In the genomic region with DNA sequence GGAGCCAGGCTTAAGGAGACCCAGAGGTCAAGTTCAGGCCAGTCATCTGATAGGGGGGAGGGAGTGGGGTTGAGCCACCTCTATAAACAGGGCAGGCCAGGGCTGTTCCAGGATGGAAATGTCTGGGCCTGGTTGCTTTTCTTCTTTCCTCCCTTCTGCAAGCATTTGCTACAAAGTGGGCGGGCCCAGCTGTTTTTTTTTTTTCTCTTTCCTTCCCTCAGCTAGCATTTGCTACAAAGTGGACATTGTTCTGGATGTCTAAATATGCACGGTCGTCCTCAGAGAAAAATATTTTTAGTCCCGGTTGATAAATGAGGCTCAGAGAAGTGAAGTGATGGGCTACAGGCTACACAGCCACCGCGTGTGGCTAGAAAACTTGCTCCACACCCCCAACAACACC, we compare ENCODE assay signal across 14 mouse cellular contexts. TPM values are rescaled to one million over a fixed set of nuclear protein-coding genes. Genes with fewer than 3 reads are reported as not detected.
DNase-seq lines count a peak whose midpoint lies in the region; ATAC-seq and TF ChIP-seq lines count a peak whose summit lies in the region.
"Had no signal": no experiment of that assay in that cellular context is flagged by ENCODE, and none has a peak within 500 bp of the region (broad histone marks: within the 10 kb centered on the region; RNA-seq: fewer than 3 reads in every experiment).

No protein-coding gene starts in this region.

- H3K4me1 ChIP-seq in heart, embryonic 15.5 days (replicated peaks), result peaks cover 47% of the 10 kb centered on the region
- H3K4me1 ChIP-seq in lung, embryonic 14.5 days (ENCODE audit: insufficient read depth), result peaks cover 9% of the 10 kb centered on the region
- H3K4me1 ChIP-seq in limb, embryonic 12.5 days (replicated peaks), result peaks cover 39% of the 10 kb centered on the region
- H3K4me1 ChIP-seq in forebrain, embryonic 12.5 days, result peaks cover 13% of the 10 kb centered on the region

- DNase-seq in heart, adult 11 months, result no peak
- peak; percentile 25 for DNase-seq in lung, embryonic 14.5 days
- DNase-seq in lung, postnatal 25 days (ENCODE audit: low spot score), result no peak
- peak; percentile 69 for DNase-seq in brain, adult 2 months (ENCODE audit: low read depth, low spot score)
- DNase-seq in left cerebral cortex, postnatal 4 days, result no peak
- DNase-seq: cerebellum, adult 9-11 months; liver, embryonic 13.5 days; lung, postnatal 14 days; thymus, adult 2 months had no signal

- no peaks in the 10 kb centered on the region for H3K27me3 ChIP-seq in heart, embryonic 15.5 days
- no peaks in the 10 kb centered on the region for H3K27me3 ChIP-seq in lung, embryonic 14.5 days (ENCODE audit: insufficient read depth, low read length)
- H3K27me3 ChIP-seq in limb, embryonic 12.5 days, result no peaks in the 10 kb centered on the region
- peaks cover 12% of the 10 kb centered on the region; the same call in 1 of the 2 replicates for H3K27me3 ChIP-seq in forebrain, embryonic 12.5 days

- H3K36me3 ChIP-seq in heart, embryonic 15.5 days, result peaks cover 3% of the 10 kb centered on the region; the same call in 1 of the 2 replicates
- H3K36me3 ChIP-seq in lung, embryonic 14.5 days (ENCODE audit: insufficient read depth), result peaks cover 12% of the 10 kb centered on the region; the same call in 1 of the 2 replicates
- no peaks in the 10 kb centered on the region; the same call in 1 of the 2 replicates for H3K36me3 ChIP-seq in limb, embryonic 12.5 days
- no peaks in the 10 kb centered on the region for H3K36me3 ChIP-seq in forebrain, embryonic 12.5 days (replicated peaks)
- H3K36me3 ChIP-seq: forebrain, embryonic 10.5 days; liver, embryonic 13.5 days; midbrain, embryonic 12.5 days had no signal

- H3K27ac ChIP-seq in heart, embryonic 15.5 days, result peak overlapping the region; percentile 24; the same call in 1 of the 2 replicates
- no peak overlapping the region for H3K27ac ChIP-seq in lung, embryonic 14.5 days (ENCODE audit: low read depth)
- H3K27ac ChIP-seq in limb, embryonic 12.5 days, result peak overlapping the region; percentile 42
- H3K27ac ChIP-seq in forebrain, embryonic 12.5 days, result no peak overlapping the region
- H3K27ac ChIP-seq: forebrain, embryonic 10.5 days; liver, embryonic 13.5 days; midbrain, embryonic 12.5 days had no signal

- H3K9ac ChIP-seq in heart, embryonic 15.5 days, result peak overlapping the region; percentile 28; the same call in 1 of the 2 replicates
- H3K9ac ChIP-seq in lung, embryonic 14.5 days, result no peak overlapping the region
- no peak overlapping the region; the same call in 1 of the 2 replicates for H3K9ac ChIP-seq in limb, embryonic 12.5 days (replicated peaks)
- no peak overlapping the region for H3K9ac ChIP-seq in forebrain, embryonic 12.5 days
- H3K9ac ChIP-seq: liver, embryonic 13.5 days; midbrain, embryonic 12.5 days had no signal

- no peak for TF ChIP-seq CTCF in lung, embryonic 14.5 days (IDR thresholded peaks at IDR 0.05; ENCODE audit: low read depth)

- no peaks in the 10 kb centered on the region for H3K9me3 ChIP-seq in heart, embryonic 15.5 days (replicated peaks)
- H3K9me3 ChIP-seq in lung, embryonic 14.5 days (ENCODE audit: low read depth, low read length), result no peaks in the 10 kb centered on the region
- no peaks in the 10 kb centered on the region for H3K9me3 ChIP-seq in limb, embryonic 12.5 days
- no peaks in the 10 kb centered on the region for H3K9me3 ChIP-seq in forebrain, embryonic 12.5 days
- H3K9me3 ChIP-seq: forebrain, embryonic 10.5 days; liver, embryonic 13.5 days; midbrain, embryonic 12.5 days had no signal

- WGBS in heart, embryonic 15.5 days, result 29% methylated on average over 6 of the region's 6 CpGs
- WGBS in lung, embryonic 14.5 days, result 33% methylated on average over 6 of the region's 6 CpGs
- WGBS in limb, embryonic 12.5 days, result 66% methylated on average over 6 of the region's 6 CpGs
- 59% methylated on average over 6 of the region's 6 CpGs for WGBS in forebrain, embryonic 12.5 days

- H3K4me3 ChIP-seq in heart, embryonic 15.5 days, result no peak overlapping the region
- H3K4me3 ChIP-seq in lung, embryonic 14.5 days (ENCODE audit: low read depth, low read length), result no peak overlapping the region
- no peak overlapping the region for H3K4me3 ChIP-seq in limb, embryonic 12.5 days (replicated peaks)
- H3K4me3 ChIP-seq in forebrain, embryonic 12.5 days (replicated peaks), result no peak overlapping the region
- H3K4me3 ChIP-seq: forebrain, embryonic 10.5 days; liver, embryonic 13.5 days; midbrain, embryonic 12.5 days had no signal

- ATAC-seq in heart, embryonic 15.5 days (replicated peaks; ENCODE audit: insufficient number of reproducible peaks, insufficient read depth, low FRiP score, low read depth), result no peak; the same call in 1 of the 2 replicates
- ATAC-seq in lung, embryonic 14.5 days (ENCODE audit: insufficient read depth), result no peak
- ATAC-seq in limb, embryonic 12.5 days (ENCODE audit: insufficient number of reproducible peaks, insufficient read depth, low FRiP score, low TSS enrichment, low read depth), result no peak
- ATAC-seq in forebrain, embryonic 12.5 days (ENCODE audit: low FRiP score), result no peak

- H3K4me2 ChIP-seq in heart, embryonic 15.5 days, result no peak overlapping the region
- no peak overlapping the region for H3K4me2 ChIP-seq in lung, embryonic 14.5 days
- H3K4me2 ChIP-seq in limb, embryonic 12.5 days, result no peak overlapping the region
- no peak overlapping the region for H3K4me2 ChIP-seq in forebrain, embryonic 12.5 days
- H3K4me2 ChIP-seq: liver, embryonic 13.5 days; midbrain, embryonic 12.5 days had no signal

- intact Hi-C loops in left cerebral cortex, postnatal 4 days (cut with DNase I), result no loop called here

RNA-seq across cellular contexts. Expression of a gene that starts 13.3 kb away (rescaled TPM):
- polyA plus RNA-seq in heart, embryonic 15.5 days (2015; fragmentation: Nextera tagmentation; extraction: Ambion mirVana), result 20.0 and 24.0 TPM in 2 replicates
- polyA plus RNA-seq in lung, embryonic 14.5 days (2014; fragmentation: Nextera tagmentation; extraction: Ambion mirVana), result 14.3 and 17.5 TPM in 2 replicates
- 10.1 and 11.1 TPM in 2 replicates for polyA plus RNA-seq in limb, embryonic 12.5 days (2016; fragmentation: Nextera tagmentation; extraction: Ambion mirVana)
- total RNA-seq in left cerebral cortex, postnatal 4 days (2021), result 10 to 100 TPM; 21.2 to 24.2 TPM
- polyA plus RNA-seq in forebrain, embryonic 12.5 days (2016; fragmentation: Nextera tagmentation; extraction: Ambion mirVana), result 6.2 and 6.3 TPM in 2 replicates

RNA-seq across cellular contexts. Expression of a gene that starts 23.3 kb away (rescaled TPM):
- 0.86 and 3.5 TPM in 2 replicates for polyA plus RNA-seq in heart, embryonic 15.5 days (2015; fragmentation: Nextera tagmentation; extraction: Ambion mirVana)
- 0.20 TPM in 1 of 2 replicates, not detected in the other for polyA plus RNA-seq in lung, embryonic 14.5 days (2014; fragmentation: Nextera tagmentation; extraction: Ambion mirVana)
- 0.14 and 0.23 TPM in 2 replicates for polyA plus RNA-seq in limb, embryonic 12.5 days (2016; fragmentation: Nextera tagmentation; extraction: Ambion mirVana)
- under 1 TPM; 0.16 to 0.18 TPM for total RNA-seq in left cerebral cortex, postnatal 4 days (2021)
- 0.10 and 0.33 TPM in 2 replicates for polyA plus RNA-seq in forebrain, embryonic 12.5 days (2016; fragmentation: Nextera tagmentation; extraction: Ambion mirVana)
- polyA plus RNA-seq: liver, embryonic 13.5 days had no signal

RNA-seq across cellular contexts. Expression of a gene that starts 23.8 kb away (rescaled TPM):
- polyA plus RNA-seq in heart, embryonic 15.5 days (2015; fragmentation: Nextera tagmentation; extraction: Ambion mirVana), result 64.3 and 76.8 TPM in 2 replicates
- 25.3 and 32.7 TPM in 2 replicates for polyA plus RNA-seq in lung, embryonic 14.5 days (2014; fragmentation: Nextera tagmentation; extraction: Ambion mirVana)
- polyA plus RNA-seq in limb, embryonic 12.5 days (2016; fragmentation: Nextera tagmentation; extraction: Ambion mirVana), result 34.2 and 36.6 TPM in 2 replicates
- 10 to 100 TPM; 81.8 to 84.6 TPM for total RNA-seq in left cerebral cortex, postnatal 4 days (2021)
- polyA plus RNA-seq in forebrain, embryonic 12.5 days (2016; fragmentation: Nextera tagmentation; extraction: Ambion mirVana), result 36.6 and 38.1 TPM in 2 replicates

RNA-seq across cellular contexts. Expression of a gene that starts 48.9 kb away (rescaled TPM):
- polyA plus RNA-seq in heart, embryonic 15.5 days (2015; fragmentation: Nextera tagmentation; extraction: Ambion mirVana), result 16.8 and 18.7 TPM in 2 replicates
- 37.8 and 40.7 TPM in 2 replicates for polyA plus RNA-seq in lung, embryonic 14.5 days (2014; fragmentation: Nextera tagmentation; extraction: Ambion mirVana)
- polyA plus RNA-seq in limb, embryonic 12.5 days (2016; fragmentation: Nextera tagmentation; extraction: Ambion mirVana), result 39.4 and 40.4 TPM in 2 replicates
- total RNA-seq in left cerebral cortex, postnatal 4 days (2021), result 10 to 100 TPM; 33.8 to 34.6 TPM
- 42.2 and 42.6 TPM in 2 replicates for polyA plus RNA-seq in forebrain, embryonic 12.5 days (2016; fragmentation: Nextera tagmentation; extraction: Ambion mirVana)

Comparison
In these comparisons a context has a peak if more than half of its experiments do, and no peak if none do; other contexts are left out.
1. DNase-seq: peak in lung, embryonic 14.5 days (single experiment) and brain, adult 2 months (single experiment); none in heart, adult 11 months (single experiment), lung, postnatal 25 days (single experiment) and left cerebral cortex, postnatal 4 days (single experiment).
2. H3K27ac ChIP-seq: peak in heart, embryonic 15.5 days (single experiment) and limb, embryonic 12.5 days (single experiment); none in lung, embryonic 14.5 days (single experiment) and forebrain, embryonic 12.5 days (single experiment).